Mouse (Mus musculus): Measurements from ENCODE around the gene Npy5r.

Gene Npy5r

GRCm38 (mm10) chr8:66687511-66688329 is at the start of gene Npy5r:
Gene Npy5r (minus strand): TSS chr8:66688128.
- no peak for DNase-seq

GRCm38 (mm10) chr8:66731957-66732356 is 44.0 kb upstream of the Npy5r start:
- DNase-seq = no peak

- DNase-seq = no peak
Observed at GRCm38 (mm10) chr8:66729446-66729845, 41.5 kb upstream of the Npy5r start.

GRCm38 (mm10) chr8:66722835-66723234 is 34.9 kb upstream of the Npy5r start:
- DNase-seq = no peak

GRCm38 (mm10) chr8:66714324-66714975 is 26.5 kb upstream of the Npy5r start:
- DNase-seq = no peak

GRCm38 (mm10) chr8:66698782-66699181 is 10.9 kb upstream of the Npy5r start:
- no peak for DNase-seq

- no peak for DNase-seq
Observed at GRCm38 (mm10) chr8:66698011-66698410, 10.1 kb upstream of the Npy5r start.

- no peak for DNase-seq
Observed at GRCm38 (mm10) chr8:66696970-66697843, 9.3 kb upstream of the Npy5r start, which contains the start of gene Npy1r. Gene Npy1r (plus strand): TSS chr8:66697192.

GRCm38 (mm10) chr8:66690402-66690801 is 2.5 kb upstream of the Npy5r start:
- no peak for DNase-seq

- DNase-seq = no peak
Observed at GRCm38 (mm10) chr8:66688799-66689198, 871 bp upstream of the Npy5r start.

GRCm38 (mm10) chr8:66688395-66688794 is 467 bp upstream of the Npy5r start:
- no peak for DNase-seq

GRCm38 (mm10) chr8:66681261-66681660 is 6.7 kb downstream of the Npy5r start:
- no peak for DNase-seq

GRCm38 (mm10) chr8:66630721-66631120 is 57.2 kb downstream of the Npy5r start:
- DNase-seq = no peak

All from cerebellum, adult 9-11 months (tissue).